Mouse (Mus musculus) thymus, adult 2 months (tissue): ENCODE measurements around the gene Smug1. TPM values are rescaled to one million over a fixed set of nuclear protein-coding genes. Genes with fewer than 3 reads are reported as not detected.
A peak's percentile ranks its signal among the peaks of the same experiment; 100 is the strongest.

Experiments used
- DNase-seq: peaks from one replicate; pipeline ENCODE4 v3.0.0; 2021
- H3K27ac ChIP-seq: fragments of 200-500 bp; 2 replicates; pipeline ENCODE4 v1.5.1; 2012; ENCODE audit warnings: low read length, control low read depth; ENCODE audit not compliant: control insufficient read depth, insufficient read depth
- H3K27me3 ChIP-seq: fragments of 200-500 bp; 2 replicates; pipeline ENCODE4 v1.6.1; 2012; ENCODE audit warnings: mild to moderate bottlenecking, low read length, moderate library complexity, mixed read lengths; ENCODE audit not compliant: control insufficient read depth, insufficient read depth
- H3K36me3 ChIP-seq: fragments of 200-500 bp; 2 replicates; pipeline ENCODE4 v1.6.1; 2012; ENCODE audit warnings: mild to moderate bottlenecking, low read length, moderate library complexity; ENCODE audit not compliant: control insufficient read depth, insufficient read depth
- H3K4me1 ChIP-seq: fragments of 200-500 bp; replicated peaks from 2 replicates; pipeline ENCODE4 v1.6.1; 2012; ENCODE audit warnings: low read length; ENCODE audit not compliant: control insufficient read depth, insufficient read depth
- H3K4me3 ChIP-seq: fragments of 200-500 bp; 2 replicates; pipeline ENCODE4 v1.5.1; 2012; ENCODE audit warnings: mild to moderate bottlenecking, low read length, control low read depth, moderate library complexity; ENCODE audit not compliant: control insufficient read depth, insufficient read depth
- CTCF ChIP-seq: fragments of 200-500 bp; IDR thresholded peaks from 2 replicates; pipeline ENCODE4 v1.5.1; 2012; ENCODE audit warnings: mild to moderate bottlenecking, control low read depth, low read length, moderate library complexity, borderline replicate concordance; ENCODE audit not compliant: control insufficient read depth, poor library complexity, insufficient read depth; ENCODE audit errors: extremely low read depth
- POLR2A ChIP-seq: fragments of 200-500 bp; IDR thresholded peaks from 2 replicates; pipeline ENCODE4 v1.6.1; 2012; ENCODE audit warnings: mild to moderate bottlenecking, low read length, control low read depth, moderate library complexity; ENCODE audit not compliant: control insufficient read depth, poor library complexity, insufficient read depth; ENCODE audit errors: extremely low read depth
- WGBS: fragments of 180-500 bp; shearing (Covaris S2); methylation state at CpG from one replicate; pipeline ENCODE4 v1.1.7; 2018; 5-methylcytosine and 5-hydroxymethylcytosine counted together
- polyA plus RNA-seq: library from polyadenylated mRNA; depleted of rRNA; stranded (reverse); fragments of >200 nt; gene quantifications from 2 replicates; pipeline ENCODE4 v1.2.3, GENCODE M21; 2012

Smug1 gene
- polyA plus RNA-seq, 1 experiment = 25.1 TPM

DNA sequence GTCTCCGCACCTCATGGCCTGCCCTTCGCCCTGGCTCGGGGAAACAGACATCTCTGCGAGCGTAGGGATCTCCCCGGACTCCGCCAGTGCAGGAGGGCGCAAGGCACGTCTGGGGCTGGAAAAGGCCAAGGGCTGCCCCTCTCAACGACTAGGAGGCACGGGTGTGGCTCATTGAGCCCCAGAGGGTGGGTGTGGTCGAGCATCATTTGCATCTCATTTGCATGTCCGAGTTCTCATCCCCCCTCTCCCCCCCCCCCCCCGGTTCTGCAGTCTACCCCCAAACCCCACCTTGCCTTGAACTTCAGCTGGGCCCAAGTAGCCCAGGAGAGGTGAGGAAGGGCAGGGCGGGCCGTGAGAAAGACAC is 3.4 kb upstream of the Smug1 start:
- Histone ChIP-seq H3K4me3 (no peak overlapping the region), H3K27me3 (peaks cover 32% of the 10 kb centered on the region), H3K4me1 (peaks cover 12% of the 10 kb centered on the region), H3K27ac (no peak overlapping the region), H3K36me3 (no peaks in the 10 kb centered on the region)
- no peak for TF ChIP-seq CTCF
- TF ChIP-seq POLR2A = no peak
- DNase-seq = no peak
- WGBS = 32% methylated on average over 15 of the region's 16 CpGs

DNA sequence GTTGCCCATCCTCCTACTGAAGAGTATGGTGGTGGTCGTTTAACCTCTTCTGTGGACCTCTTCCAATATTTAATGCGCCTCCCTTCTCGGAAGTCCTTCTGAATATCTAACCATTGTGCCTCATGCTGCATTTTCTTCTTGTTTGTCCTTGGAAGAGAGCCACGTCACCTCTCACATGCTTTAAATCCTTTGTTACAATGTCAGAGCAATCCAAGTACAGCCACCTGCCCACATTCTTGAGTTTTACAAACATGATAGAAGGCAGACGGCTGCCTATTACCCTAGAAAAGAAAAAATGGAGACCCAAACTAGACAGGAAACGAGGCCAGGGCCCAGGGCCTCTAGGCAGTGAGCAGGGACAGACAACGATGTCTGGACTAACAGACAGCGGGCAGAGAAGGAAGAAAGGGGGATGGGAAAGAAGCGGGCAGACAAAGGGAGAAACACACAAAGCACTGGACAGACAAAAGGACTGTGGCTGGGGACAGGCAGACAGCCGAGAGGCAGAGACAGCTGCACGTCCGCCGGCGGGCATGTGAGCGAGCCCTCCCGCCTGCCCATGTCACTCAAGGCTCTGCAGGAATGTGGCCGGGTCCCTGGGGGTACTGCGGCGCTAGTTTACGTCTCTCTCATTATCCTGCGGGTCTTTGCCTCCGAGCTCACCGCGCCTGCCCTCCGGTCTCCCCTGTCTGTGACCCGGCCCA is 2.9 kb upstream of the Smug1 start:
- Histone ChIP-seq H3K27me3 (peaks cover 32% of the 10 kb centered on the region), H3K4me3 (no peak overlapping the region), H3K27ac (no peak overlapping the region), H3K4me1 (peaks cover 15% of the 10 kb centered on the region), H3K36me3 (no peaks in the 10 kb centered on the region)
- no peak for DNase-seq
- 9% methylated on average over 26 of the region's 26 CpGs for WGBS
- TF ChIP-seq POLR2A = no peak
- 0 out of 2 replicates have a peak, but pooled peaks have one; percentile 14 for TF ChIP-seq CTCF

GRCm38 (mm10) chr15:103168801-103169611 is 2.1 kb upstream of the Smug1 start:
- Histone ChIP-seq H3K27me3 (peaks cover 32% of the 10 kb centered on the region), H3K27ac (no peak overlapping the region), H3K4me3 (peak overlapping the region; percentile 39), H3K36me3 (no peaks in the 10 kb centered on the region), H3K4me1 (peaks cover 15% of the 10 kb centered on the region)
- TF ChIP-seq POLR2A = no peak
- peak; percentile 21; the same call in 1 of the 2 replicates for TF ChIP-seq CTCF
- DNase-seq = peak; percentile 27
- WGBS = 2% methylated on average over 63 of the region's 63 CpGs

DNA sequence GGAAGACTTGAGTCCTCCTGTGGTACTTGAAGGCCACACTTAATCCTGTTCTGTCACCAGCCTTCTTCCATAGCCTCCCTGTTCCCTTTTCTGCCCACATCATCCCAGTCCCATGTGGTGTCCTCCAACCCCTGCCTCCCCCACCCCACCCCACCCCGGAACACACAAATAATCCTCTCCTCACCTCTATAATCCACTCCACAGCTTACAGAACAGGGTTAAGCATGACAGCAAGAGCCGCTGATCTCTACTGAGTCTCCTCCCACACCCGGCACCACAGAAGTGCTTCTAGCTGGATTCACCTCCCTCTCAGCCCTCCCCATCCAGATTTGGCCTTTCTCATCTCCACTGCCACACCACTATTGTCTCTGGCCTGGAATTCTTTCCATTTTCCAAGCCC is 894 bp upstream of the Smug1 start:
- WGBS = 69% methylated on average over 3 of the region's 3 CpGs
- no peak overlapping the region for H3K4me3 ChIP-seq
- H3K36me3 ChIP-seq = no peaks in the 10 kb centered on the region
- peaks cover 17% of the 10 kb centered on the region for H3K4me1 ChIP-seq
- DNase-seq = no peak
- peaks cover 32% of the 10 kb centered on the region for H3K27me3 ChIP-seq
- no peak overlapping the region for H3K27ac ChIP-seq
- TF ChIP-seq CTCF (no peak), POLR2A (no peak)

DNA sequence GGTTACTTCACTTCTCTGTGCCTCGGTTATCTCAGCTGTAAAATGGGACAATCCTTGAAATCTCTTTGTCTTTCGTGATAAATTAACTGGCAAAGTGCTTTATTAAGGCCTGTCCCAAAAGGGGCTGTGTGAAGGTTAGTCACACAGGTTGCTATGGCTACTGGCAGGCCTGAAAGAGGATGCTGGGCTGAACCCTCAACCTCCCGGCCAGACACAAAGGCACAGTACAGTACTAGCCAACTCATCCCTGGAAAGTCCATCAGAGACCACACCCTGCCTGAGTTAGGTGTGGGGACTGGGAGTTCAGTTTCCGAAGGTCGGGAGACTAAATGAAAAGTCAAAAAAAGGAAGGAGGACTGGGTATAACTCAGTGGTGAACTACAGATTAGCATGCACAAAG is 968 bp downstream of the Smug1 start:
- Histone ChIP-seq H3K27me3 (peaks cover 21% of the 10 kb centered on the region), H3K4me1 (peaks cover 17% of the 10 kb centered on the region), H3K4me3 (no peak overlapping the region), H3K27ac (no peak overlapping the region), H3K36me3 (no peaks in the 10 kb centered on the region)
- no peak for TF ChIP-seq CTCF
- TF ChIP-seq POLR2A = no peak
- whole genome bisulfite sequencing = 62% methylated on average over 5 of the region's 5 CpGs
- DNase-seq = no peak

DNA sequence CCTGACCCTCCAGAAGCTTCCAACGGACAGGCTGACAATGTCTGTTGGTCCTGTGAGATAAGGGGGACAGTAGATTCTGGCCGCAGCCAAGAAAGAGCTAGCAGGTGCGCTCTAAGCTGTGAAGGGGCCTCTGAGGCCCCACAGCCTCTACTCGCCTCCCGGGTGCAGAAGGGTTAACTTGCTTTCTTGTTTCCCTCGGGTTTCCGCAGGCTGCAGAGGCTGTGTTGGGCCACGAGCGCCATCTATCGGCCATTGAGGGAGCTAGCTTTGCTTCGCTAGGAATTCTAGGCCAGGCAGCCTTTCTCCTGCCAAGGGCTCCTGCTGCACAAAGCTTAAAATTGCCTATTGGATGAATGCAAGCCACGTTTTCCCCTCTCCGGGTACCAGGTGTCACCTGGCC is 1.5 kb downstream of the Smug1 start:
- WGBS = 3% methylated on average over 13 of the region's 13 CpGs
- DNase-seq = peak; percentile 83

More for the DNA sequence above, 1.5 kb downstream of the Smug1 start:
- Histone ChIP-seq H3K27ac (no peak overlapping the region), H3K36me3 (no peaks in the 10 kb centered on the region), H3K27me3 (peaks cover 19% of the 10 kb centered on the region), H3K4me1 (peaks cover 17% of the 10 kb centered on the region), H3K4me3 (no peak overlapping the region)
- TF ChIP-seq CTCF (peak; percentile 96), POLR2A (no peak)
